Mouse (Mus musculus) E14TG2a.4 (cell line): Measurements from ENCODE around the gene Gm5105.

Experiments
- CTCF ChIP-seq: conservative IDR thresholded peaks from 2 replicates; pipeline ENCODE4 v1.5.1; 2014; ENCODE audit warnings: low read length
- NANOG ChIP-seq: IDR thresholded peaks from 2 replicates; pipeline ENCODE4 v1.6.1; 2014; ENCODE audit warnings: borderline replicate concordance, low read length, mixed read lengths
- POU5F1 ChIP-seq: IDR thresholded peaks from 2 replicates; pipeline ENCODE4 v1.6.1; 2014; ENCODE audit warnings: low read length, borderline replicate concordance

DNA sequence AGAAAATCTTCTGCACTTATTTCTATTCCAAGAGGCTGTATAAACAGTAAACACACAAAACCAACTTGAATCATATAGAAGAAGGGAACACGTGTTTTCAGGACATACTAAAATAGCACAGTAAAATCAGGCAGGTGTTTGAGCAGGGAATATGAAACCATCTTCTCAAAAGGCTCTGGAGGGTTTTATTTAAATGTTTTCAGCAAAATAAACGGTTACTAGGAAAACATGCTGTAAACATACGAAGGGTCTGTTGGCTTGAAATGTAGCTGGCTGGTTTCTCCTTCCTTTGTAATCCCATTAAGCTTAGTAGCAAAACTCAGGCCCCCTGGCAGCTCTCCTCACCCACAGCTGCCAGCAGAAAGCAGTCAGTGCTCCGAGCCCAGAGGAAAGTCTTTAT is 9.0 kb downstream of the Gm5105 start:
- no peak for TF ChIP-seq CTCF
- TF ChIP-seq NANOG: no peak
- TF ChIP-seq POU5F1: no peak
